Mouse (Mus musculus) heart, postnatal 14 days (tissue): ENCODE data around the gene Hes1. TPM values are rescaled to one million over a fixed set of nuclear protein-coding genes. Genes with fewer than 3 reads are reported as not detected.

ENCODE experiments used
- DNase-seq, 2 experiments: peaks; one replicate each; pipeline ENCODE4 v3.0.0; 2021 to 2022
- intact Hi-C: fragments of 180-260 bp; cut with DNase I; formaldehyde crosslinking; loops from one replicate; pipeline ENCODE4 v1.15.1; 2025
- long read RNA-seq, 2 experiments: library from polyadenylated mRNA; stranded (forward); transcript quantifications; one replicate each; pipeline ENCODE4 v2.0.0; 2021
- total RNA-seq, 2 experiments: library from RNA; stranded (reverse); gene quantifications; 2 replicates each; pipeline ENCODE4 v1.2.3; 2021

Gene Hes1
- 10 to 100 TPM; 28.9 to 30.9 TPM for total RNA-seq
- long read RNA-seq, experiment 1, transcript Hes1-201 (4 exons, 1,468 nt), result major isoform, 38 of 47 reads
- long read RNA-seq, experiment 1, partial matches to known transcripts, result 1 of 47 reads
- long read RNA-seq, experiment 1, other reads (novel, unspliced or antisense), result 3 of 47 reads
- long read RNA-seq, experiment 2, transcript Hes1-201 (4 exons, 1,468 nt), result major isoform, 31 of 34 reads
- long read RNA-seq, experiment 2, partial matches to known transcripts, result 0 of 34 reads
- long read RNA-seq, experiment 2, other reads (novel, unspliced or antisense), result 1 of 34 reads

DNA sequence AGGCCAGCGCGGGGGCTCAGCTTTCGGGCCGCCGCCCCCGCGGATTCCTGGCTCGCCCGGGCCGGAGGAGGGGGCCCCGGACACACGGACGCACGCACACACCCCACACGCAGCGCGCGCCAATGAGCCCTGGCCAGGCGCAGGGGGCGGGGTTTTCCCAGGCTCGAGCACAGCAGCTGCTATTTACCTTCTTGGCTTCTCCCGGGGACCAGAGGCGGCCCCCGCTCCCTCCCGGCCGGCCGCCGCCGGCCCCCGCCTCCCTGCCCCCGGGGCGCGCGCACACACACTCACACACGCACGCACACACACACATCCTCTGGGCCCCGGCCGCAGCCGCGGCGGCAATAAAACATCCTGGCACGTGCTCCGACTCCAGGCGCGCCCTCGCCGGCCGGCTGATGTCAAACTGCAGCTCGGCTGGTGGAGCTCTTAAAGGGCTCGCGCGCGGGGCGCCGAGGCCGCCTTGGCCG, at the start of gene Hes1:
Gene Hes1 (plus strand): TSS at position 401 of the 470 bp plus-strand sequence.
- DNase-seq, result peak; percentile 94 to 96
- intact Hi-C loops, result loop anchor here (1.0 kb wide), 1 partner anchor 118 kb away; no protein-coding TSS in a partner anchor

DNA sequence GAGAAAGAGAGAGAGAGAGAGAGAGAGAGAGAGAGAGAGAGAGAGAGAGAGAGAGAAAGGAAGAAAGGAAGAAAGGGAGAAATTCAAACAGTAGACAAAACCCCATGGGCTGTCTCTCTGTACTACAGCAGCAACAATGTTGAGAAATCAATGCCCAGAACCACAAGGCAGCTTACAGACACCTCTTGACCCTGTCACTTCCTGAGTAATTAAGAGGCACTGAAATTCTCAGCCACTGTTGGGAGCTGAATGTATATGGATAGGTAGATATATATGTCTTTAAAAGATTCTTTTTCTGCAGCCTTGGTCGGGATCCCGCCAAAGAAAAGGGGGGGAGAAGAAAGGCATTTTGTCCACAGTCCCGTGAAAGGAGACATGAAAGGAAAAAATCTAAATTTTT, 48.1 kb upstream of the Hes1 start:
- no peak for DNase-seq
- intact Hi-C loops, result no loop called here

DNA sequence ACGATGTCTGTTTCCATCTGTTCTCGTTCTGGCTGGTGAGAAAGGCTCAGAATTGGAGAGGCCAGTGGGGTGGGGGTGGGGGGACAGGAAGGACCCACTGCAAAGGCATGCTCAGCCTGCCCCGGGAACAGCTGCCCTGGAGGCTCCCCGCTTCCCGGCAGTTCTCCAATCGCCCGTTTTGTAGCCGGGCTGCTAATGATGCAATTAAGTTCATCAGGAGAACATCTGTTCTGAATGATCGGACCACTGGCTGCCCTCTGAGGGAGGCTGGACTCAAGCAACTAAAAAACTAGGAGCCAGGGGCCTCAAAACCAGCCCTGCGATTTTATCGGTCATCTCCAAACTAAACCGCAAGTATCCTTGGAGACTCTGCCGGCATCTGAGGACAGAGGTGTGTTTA, 44.1 kb upstream of the Hes1 start:
- intact Hi-C loops, result no loop called here

DNA sequence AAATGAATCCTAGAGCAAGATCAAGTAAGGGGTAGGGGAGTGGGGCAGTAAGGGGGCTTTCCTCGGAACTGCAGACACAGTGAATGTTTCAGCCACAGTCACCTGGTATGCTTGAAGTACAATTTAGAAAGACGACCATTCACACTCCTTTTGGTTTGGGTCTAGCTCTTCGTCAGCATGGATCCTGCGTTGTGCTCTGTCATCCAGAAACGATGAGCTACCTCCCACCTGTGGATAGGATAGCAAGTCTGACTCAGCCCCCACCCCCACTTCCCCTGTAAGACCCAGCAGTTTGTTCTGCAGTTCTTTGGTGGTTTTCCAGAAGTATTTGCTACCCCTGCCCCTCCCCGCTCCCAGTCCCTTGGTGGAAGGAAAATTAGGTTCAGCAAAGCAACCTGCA, 41.8 kb upstream of the Hes1 start:
- no peak for DNase-seq
- intact Hi-C loops, result no loop called here

More for the DNA sequence above, 44.1 kb upstream of the Hes1 start:
- DNase-seq, result peak; percentile 49 to 52

DNA sequence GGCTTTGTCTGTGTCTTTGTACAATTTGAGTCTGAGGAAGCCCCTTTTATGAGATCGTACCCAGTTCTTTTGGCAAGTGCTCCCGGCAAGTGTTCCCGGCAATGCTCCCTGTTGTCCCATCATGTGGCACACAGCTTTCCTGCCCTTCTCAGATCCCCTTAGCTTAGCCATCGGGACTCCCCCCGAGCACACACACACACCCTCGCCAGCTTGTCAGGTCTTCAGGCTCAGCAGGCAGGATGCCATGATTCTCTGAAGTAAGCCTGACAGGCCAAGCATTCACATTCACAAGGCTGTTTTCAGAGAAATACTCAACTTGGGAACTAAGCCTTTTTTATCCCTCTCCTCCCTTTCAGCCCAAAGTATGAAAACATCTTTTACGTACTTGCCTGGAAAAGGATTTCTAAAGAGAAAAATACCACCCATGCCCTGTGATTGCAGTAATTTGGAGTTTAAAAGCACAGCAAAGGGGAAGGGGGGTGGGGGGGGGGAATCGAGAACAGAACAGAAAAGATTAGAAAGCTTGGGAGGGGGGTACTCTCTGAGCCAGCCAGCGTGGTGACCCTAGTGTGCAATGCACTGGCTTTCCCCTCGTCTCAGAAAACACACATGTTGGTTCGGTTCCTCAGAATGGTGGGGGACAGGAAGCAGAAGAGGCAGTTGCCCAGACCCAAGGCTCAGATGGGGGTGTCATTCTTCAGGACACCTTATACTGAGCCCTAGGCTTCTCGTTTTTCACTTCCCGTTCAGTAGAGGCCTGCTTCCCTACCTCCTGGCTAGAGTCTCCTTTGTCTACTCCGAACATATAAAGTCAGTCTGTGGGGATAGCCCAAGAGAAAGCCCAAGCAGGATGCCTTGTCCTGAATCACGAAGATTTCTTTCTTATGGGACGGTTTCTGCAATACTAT, 41.0 kb upstream of the Hes1 start:
- no peak for DNase-seq
- intact Hi-C loops, result no loop called here

DNA sequence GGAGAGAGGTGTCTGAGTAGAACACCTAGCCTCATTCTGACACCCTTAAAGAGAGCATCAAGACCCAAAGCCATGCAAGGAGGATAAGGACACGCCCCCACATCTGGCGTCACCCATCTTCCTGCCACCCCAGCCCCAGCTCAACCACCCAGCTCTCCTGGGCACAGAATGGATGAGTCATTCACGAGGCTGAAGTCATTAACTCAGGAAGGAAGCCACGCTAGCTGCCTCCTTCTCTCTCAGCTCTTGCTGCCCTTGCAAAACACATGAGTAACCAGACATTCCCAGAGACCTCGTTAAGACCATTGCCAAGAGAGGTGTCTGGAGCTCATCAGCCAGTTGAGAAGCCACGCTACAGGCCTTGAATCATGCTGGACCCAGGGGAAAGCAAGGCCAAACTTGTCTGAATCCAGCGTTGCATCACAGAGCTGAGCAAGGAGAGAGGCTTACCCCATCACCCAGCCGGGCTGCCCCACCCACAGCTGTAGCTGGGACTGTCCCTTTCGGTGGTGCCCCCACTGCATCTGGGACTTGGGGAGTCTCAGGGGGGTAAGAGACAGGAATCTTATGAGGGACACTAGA, 39.4 kb upstream of the Hes1 start:
- intact Hi-C loops, result no loop called here
- peak in 1 of 2 experiments; percentile 39 for DNase-seq

DNA sequence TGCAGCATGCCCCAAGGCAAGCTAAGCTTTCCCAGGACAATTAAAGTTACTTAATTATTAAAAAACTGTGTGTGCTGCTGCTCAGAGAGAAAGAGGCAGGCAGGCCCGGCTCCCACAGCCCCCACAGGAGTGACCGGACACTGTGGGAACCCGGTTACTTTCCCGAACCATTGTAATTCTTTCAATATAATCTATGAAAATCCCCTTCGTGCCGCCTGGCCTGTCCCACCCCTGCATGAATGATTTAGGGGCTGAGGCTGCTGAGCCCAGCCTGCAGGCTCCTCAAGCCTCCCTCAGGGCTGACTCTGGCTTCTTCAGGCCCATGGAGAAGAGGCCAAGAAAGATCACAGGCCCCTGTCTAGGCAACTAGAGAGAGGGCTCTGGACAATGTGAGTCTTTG, 36.0 kb upstream of the Hes1 start:
- DNase-seq, result no peak
- intact Hi-C loops, result no loop called here

DNA sequence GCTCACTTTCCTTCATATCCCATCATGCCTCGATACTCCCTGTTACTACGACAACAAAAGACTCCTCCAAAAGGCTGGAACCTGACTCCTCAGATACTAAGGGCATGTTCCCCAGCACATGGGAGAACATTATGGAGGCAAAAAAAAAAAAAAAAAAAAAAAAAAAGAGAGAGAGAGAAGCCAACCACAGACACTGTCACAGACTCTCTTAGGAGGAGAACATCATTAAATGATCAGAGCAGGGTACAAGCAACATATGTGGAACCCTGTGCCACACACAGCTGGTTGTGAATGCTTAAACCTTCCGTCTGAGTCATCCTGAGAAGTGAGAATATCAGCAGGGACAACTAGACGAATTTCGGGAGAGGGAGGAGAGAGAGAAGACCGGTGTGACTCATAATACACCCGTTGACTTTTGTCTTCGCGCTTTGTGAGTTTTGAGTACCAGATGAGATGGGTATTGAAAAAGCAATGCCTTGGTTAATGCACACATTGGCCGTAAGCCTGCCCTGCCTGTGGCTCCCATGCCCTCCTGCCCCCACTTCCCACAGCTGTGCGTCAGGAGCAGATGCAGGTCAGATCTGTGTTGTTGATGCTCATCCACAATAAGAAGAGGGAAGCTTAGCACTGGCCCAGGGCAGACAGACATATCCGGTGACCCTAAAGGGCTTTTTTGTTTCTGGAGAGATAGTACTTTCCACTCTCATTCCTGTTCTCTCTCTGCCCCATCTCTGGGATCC, 34.8 kb upstream of the Hes1 start:
- intact Hi-C loops, result no loop called here
- no peak for DNase-seq

DNA sequence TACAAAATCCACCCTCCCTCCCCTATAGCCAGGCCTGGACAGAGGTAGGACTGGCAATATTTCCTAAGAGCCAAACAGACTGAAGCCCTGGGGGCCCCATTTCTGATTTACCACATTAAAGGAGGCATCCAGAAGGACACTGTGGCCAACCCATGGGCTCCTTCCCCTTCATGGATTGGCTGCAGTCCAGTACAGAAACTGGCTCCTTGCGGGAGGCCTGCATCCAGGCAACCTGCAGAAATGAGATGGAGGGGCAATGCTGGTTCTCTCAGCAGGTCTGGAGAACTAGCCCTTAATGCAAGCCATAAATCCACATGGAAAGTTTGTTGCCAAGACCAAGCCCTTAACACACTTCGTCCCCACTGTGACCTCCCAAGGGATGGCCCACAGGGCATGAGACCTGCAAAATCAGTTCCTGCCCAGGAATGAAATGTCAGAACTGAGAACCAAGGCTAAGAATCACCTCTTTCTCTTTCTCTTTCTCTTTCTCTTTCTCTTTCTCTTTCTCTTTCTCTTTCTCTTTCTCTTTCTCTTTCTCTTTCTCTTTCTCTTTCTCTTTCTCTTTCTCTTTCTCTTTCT, 31.8 kb upstream of the Hes1 start:
- intact Hi-C loops, result no loop called here
- no peak for DNase-seq

DNA sequence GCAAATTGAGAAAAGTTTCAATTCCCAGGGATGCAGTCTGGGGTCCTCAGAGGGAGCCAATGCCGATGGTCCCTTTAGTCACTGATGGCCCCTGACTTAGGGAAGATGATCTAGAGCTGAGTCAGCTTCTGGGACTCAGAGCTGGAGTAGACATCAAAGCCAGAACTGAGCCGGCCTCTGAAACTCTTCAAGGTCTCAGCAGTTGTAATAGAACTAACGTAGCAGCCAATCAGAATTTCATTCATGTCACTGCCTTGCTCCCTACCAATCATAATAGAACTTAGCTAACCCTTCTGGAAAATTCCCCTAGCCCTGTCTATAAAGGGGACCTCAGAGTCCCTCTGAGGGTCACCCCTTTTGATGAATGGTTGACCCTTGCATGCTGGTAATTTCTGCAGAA, 30.8 kb upstream of the Hes1 start:
- no peak for DNase-seq
- intact Hi-C loops, result no loop called here

DNA sequence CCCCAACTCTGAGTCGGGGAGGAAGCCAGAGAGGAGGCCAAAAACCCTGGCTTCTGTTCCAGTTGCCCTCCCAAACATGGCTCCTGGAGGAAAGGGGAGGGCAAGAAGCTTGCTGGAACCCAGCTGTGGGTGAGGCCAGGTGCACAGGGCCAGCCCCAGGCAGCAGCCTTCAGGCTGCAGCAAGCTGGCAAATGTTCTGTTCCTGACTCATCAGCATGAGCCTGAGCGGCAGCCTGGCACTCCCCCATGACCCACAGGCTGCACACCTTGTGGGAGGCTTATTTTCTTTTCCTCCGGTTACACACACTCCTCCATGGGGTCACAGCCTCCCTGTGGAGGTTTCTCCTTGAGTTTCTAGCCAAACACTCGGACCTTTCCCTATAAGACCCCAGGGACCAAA, 30.2 kb upstream of the Hes1 start:
- DNase-seq, result no peak
- intact Hi-C loops, result no loop called here

DNA sequence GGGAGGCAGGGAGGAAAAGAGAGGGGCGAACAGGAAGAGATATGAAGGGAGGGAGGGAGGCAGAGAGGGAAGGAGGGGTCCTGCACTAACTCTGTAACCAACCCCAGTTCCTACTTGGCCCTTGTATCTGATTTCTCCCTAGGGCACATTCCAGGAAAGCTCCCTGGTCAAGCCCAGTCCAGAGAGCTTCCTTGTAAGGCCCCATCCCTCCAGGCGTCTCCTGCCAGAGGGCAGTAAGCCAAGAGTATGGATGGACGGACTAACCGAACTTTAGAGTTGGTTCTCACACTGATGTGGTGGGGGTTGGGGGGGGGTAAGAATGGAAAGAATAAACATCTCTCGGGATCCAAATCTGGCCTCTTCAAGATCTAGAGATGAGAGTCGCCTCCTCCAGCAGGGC, 29.7 kb upstream of the Hes1 start:
- peak in 1 of 2 experiments; percentile 55 for DNase-seq

DNA sequence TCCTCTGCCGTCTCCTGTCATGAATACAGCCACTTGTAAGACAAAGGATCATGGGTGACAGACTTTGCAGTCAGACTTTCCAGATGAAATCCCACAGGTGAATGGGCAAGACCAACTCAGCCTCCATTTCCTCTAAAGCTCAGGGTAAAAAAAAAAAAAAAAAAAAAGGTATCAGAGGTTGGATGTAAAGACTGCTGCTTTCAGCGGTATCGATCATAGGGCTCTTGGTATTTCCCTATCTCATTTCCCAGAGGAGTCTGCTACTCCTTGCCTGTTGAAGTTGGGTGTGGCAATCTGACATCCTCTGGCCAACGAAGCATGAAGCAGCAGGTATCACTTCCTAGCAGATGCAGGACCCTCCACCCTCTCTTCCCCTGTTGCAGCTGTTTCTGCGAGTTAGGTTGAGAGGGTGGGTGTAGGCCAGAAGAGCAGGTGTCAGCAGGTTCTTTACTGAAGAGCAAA, 29.2 kb upstream of the Hes1 start:
- intact Hi-C loops, result no loop called here
- DNase-seq, result no peak

More for the DNA sequence above, 29.7 kb upstream of the Hes1 start:
- intact Hi-C loops, result no loop called here

DNA sequence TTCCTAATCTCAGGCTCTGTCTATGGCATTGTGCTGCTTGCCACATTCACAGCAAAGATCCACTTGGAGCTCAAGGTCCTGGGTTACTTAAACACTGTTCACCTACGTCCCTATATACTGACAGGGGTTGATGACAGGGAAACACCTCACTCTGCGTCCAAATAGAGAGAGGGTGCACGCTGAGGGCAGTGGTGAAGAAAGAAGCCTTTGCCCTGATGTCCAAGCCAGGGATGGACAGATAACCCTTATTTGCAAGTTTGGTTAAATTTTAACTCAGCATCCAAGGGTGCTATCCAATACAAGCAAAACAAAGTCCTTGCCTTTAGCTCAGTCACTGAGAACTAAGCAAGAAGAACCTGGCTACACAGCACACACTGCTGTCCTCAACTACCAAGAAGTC, 28.1 kb upstream of the Hes1 start:
- intact Hi-C loops, result no loop called here
- DNase-seq, result no peak

DNA sequence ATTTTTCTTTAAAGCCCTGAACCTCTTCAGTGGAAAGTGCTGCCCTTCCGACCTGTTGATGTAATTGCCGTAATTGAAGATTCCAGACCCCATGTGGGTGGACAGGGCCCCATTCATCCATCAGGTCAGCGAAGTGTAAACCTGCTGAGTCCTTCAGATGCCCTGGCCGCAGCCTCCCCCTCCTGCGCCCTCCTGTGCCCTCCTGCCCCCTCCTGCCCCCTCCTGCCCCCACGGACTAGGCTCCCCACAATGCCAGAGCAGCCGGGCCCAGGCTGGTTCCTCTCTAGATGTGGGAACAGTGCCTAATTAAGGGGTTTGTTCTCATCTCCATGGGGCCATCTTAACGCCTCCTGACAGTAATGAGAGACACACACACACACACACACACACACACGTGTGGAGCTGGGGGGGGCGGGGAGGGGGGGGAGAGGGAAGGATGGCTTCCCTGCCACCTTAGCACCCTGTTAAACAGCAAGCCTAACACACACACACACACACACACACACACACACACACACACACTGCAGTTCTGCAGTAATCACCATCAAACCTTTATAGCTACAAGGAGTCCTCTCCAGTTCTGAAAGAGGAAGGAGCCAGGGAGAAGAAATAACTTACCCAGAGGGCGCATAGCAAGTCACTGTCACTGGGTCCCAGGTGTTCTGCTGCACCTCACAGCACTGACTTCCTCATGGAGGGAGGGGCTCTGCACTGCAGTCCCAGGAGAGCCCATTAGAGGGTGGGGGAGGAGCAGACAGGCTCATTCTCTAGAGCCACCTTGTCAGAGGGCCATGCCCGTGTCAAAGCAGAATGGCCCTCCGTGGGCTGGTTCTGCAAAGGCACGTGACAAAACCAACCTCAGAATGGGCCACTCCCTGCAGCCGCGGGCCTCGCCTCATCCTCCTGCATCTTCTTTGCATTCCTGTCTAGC, 25.3 kb upstream of the Hes1 start:
- DNase-seq, result no peak

DNA sequence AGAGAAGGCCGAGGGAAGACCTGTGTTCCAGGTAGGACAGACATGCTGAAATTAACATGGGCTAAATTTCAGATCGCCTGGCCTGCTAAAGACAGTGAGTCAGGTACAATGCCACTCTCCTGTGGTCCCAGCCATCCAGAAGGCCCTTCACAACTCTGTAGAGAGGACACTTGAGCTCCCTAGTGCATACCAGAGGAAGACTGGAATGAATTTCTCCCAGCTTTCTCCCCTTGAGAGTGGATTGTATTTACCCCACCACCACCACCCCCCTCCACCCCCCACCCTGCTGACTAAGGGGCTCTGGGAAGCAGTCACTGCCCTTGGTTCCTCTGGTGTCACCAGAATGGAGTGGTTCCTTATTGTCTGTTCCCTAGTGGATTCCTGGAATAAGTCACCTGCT, 24.3 kb upstream of the Hes1 start:
- intact Hi-C loops, result no loop called here
- no peak for DNase-seq

More for the DNA sequence above, 25.3 kb upstream of the Hes1 start:
- intact Hi-C loops, result no loop called here

DNA sequence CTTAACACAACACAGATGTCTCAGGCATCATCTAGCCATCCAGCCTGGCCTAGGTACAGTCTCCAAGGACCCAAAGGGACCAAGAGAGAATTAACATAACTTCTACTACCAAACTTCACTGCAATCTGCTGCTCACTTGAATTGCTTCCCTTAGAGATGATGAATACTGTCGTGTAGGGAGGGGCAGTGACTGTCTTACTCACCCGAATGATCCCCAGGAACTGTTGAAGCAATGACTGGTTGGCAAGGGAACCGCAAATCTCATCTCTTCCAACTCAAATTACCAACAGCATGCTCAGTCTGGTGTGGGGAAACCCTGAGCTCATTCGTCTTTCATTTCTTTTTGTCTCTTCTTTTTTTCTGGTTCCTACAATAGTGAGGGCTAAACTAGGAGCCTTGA, 21.3 kb upstream of the Hes1 start:
- intact Hi-C loops, result no loop called here
- DNase-seq, result no peak

DNA sequence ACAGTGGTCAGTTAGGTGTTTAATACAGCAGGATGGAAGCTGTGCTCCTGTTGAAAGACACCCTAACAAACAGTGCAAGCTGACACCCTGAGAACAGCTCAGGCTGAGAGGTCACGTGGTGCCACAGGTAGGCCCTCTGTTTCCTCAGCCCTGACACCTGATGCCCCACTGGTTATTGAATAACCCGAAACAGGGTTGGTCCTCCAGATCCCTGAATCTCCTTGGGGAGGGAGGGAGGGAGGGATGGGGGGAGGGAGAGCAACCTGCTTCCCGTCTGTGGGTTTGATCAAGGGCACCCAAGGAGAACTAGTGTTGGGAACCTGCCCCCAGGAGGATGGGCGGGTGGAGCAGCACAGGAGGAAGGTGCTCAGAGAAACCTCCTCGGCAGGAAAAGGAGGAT, 18.6 kb upstream of the Hes1 start:
- DNase-seq, result no peak
- intact Hi-C loops, result no loop called here

DNA sequence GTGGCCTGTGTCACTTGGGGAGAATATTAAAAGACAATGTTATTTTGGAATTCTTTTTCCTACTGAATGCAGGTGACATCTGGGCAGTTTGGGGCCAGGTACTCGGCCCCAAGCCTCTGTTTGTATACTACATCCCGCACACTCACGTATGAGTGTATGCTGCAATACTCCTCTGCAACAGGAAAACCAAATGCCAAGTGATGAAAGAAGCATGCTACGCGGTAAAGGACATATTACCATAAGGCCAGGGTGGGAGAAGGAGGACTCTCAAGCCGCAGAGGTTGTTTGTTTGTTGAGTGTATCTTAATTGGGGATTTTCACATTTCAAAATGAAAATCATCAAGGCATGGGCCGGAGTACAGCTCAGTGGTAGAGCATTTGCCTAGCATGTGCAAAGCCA, 17.2 kb upstream of the Hes1 start:
- no peak for DNase-seq
- intact Hi-C loops, result no loop called here
